Mouse (Mus musculus): ENCODE results near the gene Hfe2. TPM values are rescaled to one million over a fixed set of nuclear protein-coding genes. Genes with fewer than 3 reads are reported as not detected.
A peak's percentile ranks its signal among the peaks of the same experiment; 100 is the strongest.

Hfe2 gene
- total and polyA plus RNA-seq, 3 experiments, result 199 to 295 (median 289) TPM

GRCm38 (mm10) chr3:96563911-96564632 lies 39.1 kb downstream of the Hfe2 start:
- Histone ChIP-seq H3K9ac (ENCODE audit: low read depth, low read length) (peak overlapping the region; percentile 44), H3K27ac (peak overlapping the region; percentile 96), H3K36me3 (ENCODE audit: control insufficient read depth, insufficient read depth, low read length) (peaks cover 16% of the 10 kb centered on the region), H3K79me2 (replicated peaks; ENCODE audit: control insufficient read depth, insufficient read depth, low read length) (peaks cover 4% of the 10 kb centered on the region; the same call in 1 of the 2 replicates), H3K4me3 (peak overlapping the region; percentile 19; the same call in 1 of the 2 replicates), H3K4me1 (ENCODE audit: control insufficient read depth, insufficient read depth, low read length) (peaks cover 25% of the 10 kb centered on the region), H3K27me3 (ENCODE audit: control insufficient read depth, insufficient read depth, low read length) (no peaks in the 10 kb centered on the region)
- DNase-seq, result peak; percentile 57 to 63
- intact Hi-C loops (cut with DNase I), result no loop called here
- WGBS, result 5% methylated on average over 10 of the region's 10 CpGs
- no peak for TF ChIP-seq POLR2A (IDR thresholded peaks at IDR 0.05; ENCODE audit: insufficient read depth, low read depth, low read length)
- TF ChIP-seq EP300 (IDR thresholded peaks at IDR 0.05; ENCODE audit: insufficient read depth, low read depth, low read length), result no peak
- no peak for TF ChIP-seq CTCF (IDR thresholded peaks at IDR 0.05)

DNA sequence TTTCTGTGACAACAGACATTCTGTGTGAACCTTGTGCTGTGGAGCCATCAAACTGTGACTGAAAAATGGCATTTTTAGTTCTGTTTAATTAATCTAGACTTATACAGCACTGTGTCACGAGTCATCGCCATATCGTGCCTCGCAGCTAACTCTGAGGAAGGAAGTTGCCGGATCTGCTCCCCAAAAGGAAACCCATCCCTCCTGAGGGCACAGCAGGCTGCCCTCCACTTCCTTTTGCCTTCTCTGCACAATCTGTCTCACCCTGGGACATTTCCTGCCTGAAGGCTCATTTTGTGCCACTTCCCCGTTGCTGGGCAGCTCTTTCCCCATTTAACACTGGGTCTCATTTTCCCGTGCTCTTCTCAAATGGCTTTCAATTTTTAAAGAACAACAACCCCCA lies 39.7 kb downstream of the Hfe2 start:
- peaks cover 2% of the 10 kb centered on the region; the same call in 1 of the 2 replicates for H3K79me2 ChIP-seq (replicated peaks; ENCODE audit: control insufficient read depth, insufficient read depth, low read length)
- intact Hi-C loops (cut with DNase I), result no loop called here
- peaks cover 30% of the 10 kb centered on the region for H3K4me1 ChIP-seq (ENCODE audit: control insufficient read depth, insufficient read depth, low read length)
- peak overlapping the region; percentile 44; the same call in 1 of the 2 replicates for H3K9ac ChIP-seq (ENCODE audit: low read depth, low read length)
- WGBS, result 32% methylated on average over 7 of the region's 7 CpGs
- H3K27ac ChIP-seq, result peak overlapping the region; percentile 96
- peaks cover 16% of the 10 kb centered on the region for H3K36me3 ChIP-seq (ENCODE audit: control insufficient read depth, insufficient read depth, low read length)
- H3K27me3 ChIP-seq (ENCODE audit: control insufficient read depth, insufficient read depth, low read length), result no peaks in the 10 kb centered on the region
- peak overlapping the region; percentile 19; the same call in 1 of the 2 replicates for H3K4me3 ChIP-seq
- TF ChIP-seq POLR2A (IDR thresholded peaks at IDR 0.05; ENCODE audit: insufficient read depth, low read depth, low read length) (peak; percentile 51; the same call in 1 of the 2 replicates), CTCF (IDR thresholded peaks at IDR 0.05) (no peak), EP300 (IDR thresholded peaks at IDR 0.05; ENCODE audit: insufficient read depth, low read depth, low read length) (peak; percentile 92)
- peak; percentile 63 to 79 for DNase-seq

GRCm38 (mm10) chr3:96565105-96565504 lies 40.1 kb downstream of the Hfe2 start:
- no peak overlapping the region for H3K9ac ChIP-seq (ENCODE audit: low read depth, low read length)
- TF ChIP-seq POLR2A (IDR thresholded peaks at IDR 0.05; ENCODE audit: insufficient read depth, low read depth, low read length), result no peak
- TF ChIP-seq CTCF (IDR thresholded peaks at IDR 0.05), result no peak
- no peak for TF ChIP-seq EP300 (IDR thresholded peaks at IDR 0.05; ENCODE audit: insufficient read depth, low read depth, low read length)
- H3K27me3 ChIP-seq (ENCODE audit: control insufficient read depth, insufficient read depth, low read length), result no peaks in the 10 kb centered on the region
- H3K4me1 ChIP-seq (ENCODE audit: control insufficient read depth, insufficient read depth, low read length), result peaks cover 32% of the 10 kb centered on the region
- peak overlapping the region; percentile 96 for H3K27ac ChIP-seq
- H3K36me3 ChIP-seq (ENCODE audit: control insufficient read depth, insufficient read depth, low read length), result peaks cover 16% of the 10 kb centered on the region
- H3K79me2 ChIP-seq (replicated peaks; ENCODE audit: control insufficient read depth, insufficient read depth, low read length), result 0 out of 2 replicates have a peak, but pooled peaks cover 1% of the 10 kb centered on the region
- intact Hi-C loops (cut with DNase I), result no loop called here
- DNase-seq, result no peak
- WGBS, result 67% methylated on average over 3 of the region's 3 CpGs
- no peak overlapping the region for H3K4me3 ChIP-seq

GRCm38 (mm10) chr3:96566661-96567450 lies 41.9 kb downstream of the Hfe2 start:
- H3K4me1 ChIP-seq (ENCODE audit: control insufficient read depth, insufficient read depth, low read length), result peaks cover 42% of the 10 kb centered on the region
- no peaks in the 10 kb centered on the region for H3K79me2 ChIP-seq (replicated peaks; ENCODE audit: control insufficient read depth, insufficient read depth, low read length)
- DNase-seq, result no peak
- intact Hi-C loops (cut with DNase I), result no loop called here
- H3K27ac ChIP-seq, result peak overlapping the region; percentile 69
- H3K4me3 ChIP-seq, result no peak overlapping the region
- H3K9ac ChIP-seq (ENCODE audit: low read depth, low read length), result no peak overlapping the region
- H3K36me3 ChIP-seq (ENCODE audit: control insufficient read depth, insufficient read depth, low read length), result peaks cover 5% of the 10 kb centered on the region; the same call in 1 of the 2 replicates
- H3K27me3 ChIP-seq (ENCODE audit: control insufficient read depth, insufficient read depth, low read length), result no peaks in the 10 kb centered on the region
- TF ChIP-seq CTCF (IDR thresholded peaks at IDR 0.05), result no peak
- no peak for TF ChIP-seq EP300 (IDR thresholded peaks at IDR 0.05; ENCODE audit: insufficient read depth, low read depth, low read length)
- TF ChIP-seq POLR2A (IDR thresholded peaks at IDR 0.05; ENCODE audit: insufficient read depth, low read depth, low read length), result no peak
- 67% methylated on average over 8 of the region's 8 CpGs for WGBS

DNA sequence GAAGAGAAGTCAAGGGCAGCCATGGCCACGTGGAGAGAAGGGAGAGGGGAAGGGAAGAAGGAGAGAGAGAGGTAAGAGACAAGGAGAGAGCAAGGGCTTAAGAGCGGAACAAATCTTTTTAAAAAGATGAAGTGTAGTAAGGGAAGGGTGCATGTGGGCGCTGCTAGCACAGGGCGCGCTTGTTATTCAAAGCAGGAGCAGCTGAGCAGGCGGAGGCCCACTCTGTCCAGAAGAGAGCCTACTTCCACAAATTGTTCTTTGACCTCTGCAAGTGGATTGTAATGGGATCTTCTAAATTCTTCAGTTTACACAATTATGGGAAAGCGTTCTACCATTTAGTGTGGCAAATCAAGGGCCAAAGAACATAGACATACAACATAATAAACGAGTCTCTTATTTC lies 43.6 kb downstream of the Hfe2 start:
- intact Hi-C loops (cut with DNase I), result no loop called here
- Histone ChIP-seq H3K27ac (peak overlapping the region; percentile 100), H3K79me2 (replicated peaks; ENCODE audit: control insufficient read depth, insufficient read depth, low read length) (no peaks in the 10 kb centered on the region), H3K36me3 (ENCODE audit: control insufficient read depth, insufficient read depth, low read length) (peaks cover 2% of the 10 kb centered on the region; the same call in 1 of the 2 replicates), H3K4me1 (ENCODE audit: control insufficient read depth, insufficient read depth, low read length) (peaks cover 42% of the 10 kb centered on the region), H3K27me3 (ENCODE audit: control insufficient read depth, insufficient read depth, low read length) (no peaks in the 10 kb centered on the region), H3K9ac (ENCODE audit: low read depth, low read length) (no peak overlapping the region), H3K4me3 (no peak overlapping the region)
- WGBS, result 56% methylated on average over 8 of the region's 8 CpGs
- TF ChIP-seq POLR2A (IDR thresholded peaks at IDR 0.05; ENCODE audit: insufficient read depth, low read depth, low read length) (no peak), CTCF (IDR thresholded peaks at IDR 0.05) (no peak), EP300 (IDR thresholded peaks at IDR 0.05; ENCODE audit: insufficient read depth, low read depth, low read length) (no peak)
- peak; percentile 32 to 54 for DNase-seq
